Mouse (Mus musculus) testis, adult 2 months (tissue): ENCODE measurements around the gene Olfr1375. TPM values are rescaled to one million over a fixed set of nuclear protein-coding genes. Genes with fewer than 3 reads are reported as not detected.

Source experiments
- H3K27ac ChIP-seq: fragments of 200-500 bp; 2 replicates; pipeline ENCODE4 v1.5.1; 2012; ENCODE audit warnings: low read depth, low read length; ENCODE audit not compliant: control insufficient read depth, insufficient read depth
- H3K27me3 ChIP-seq: fragments of 200-500 bp; 2 replicates; pipeline ENCODE4 v1.6.1; 2012; ENCODE audit warnings: mild to moderate bottlenecking, low read length, moderate library complexity; ENCODE audit not compliant: control insufficient read depth, insufficient read depth
- H3K36me3 ChIP-seq: fragments of 200-500 bp; 2 replicates; pipeline ENCODE4 v1.6.1; 2012; ENCODE audit warnings: mild to moderate bottlenecking, low read length; ENCODE audit not compliant: control insufficient read depth, insufficient read depth
- H3K4me1 ChIP-seq: fragments of 200-500 bp; 2 replicates; pipeline ENCODE4 v1.6.1; 2012; ENCODE audit warnings: low read length; ENCODE audit not compliant: control insufficient read depth, insufficient read depth
- H3K4me3 ChIP-seq: fragments of 200-500 bp; 2 replicates; pipeline ENCODE4 v1.5.1; 2012; ENCODE audit warnings: low read depth, mild to moderate bottlenecking, low read length, moderate library complexity, mixed read lengths; ENCODE audit not compliant: control insufficient read depth
- CTCF ChIP-seq: fragments of 200-500 bp; IDR thresholded peaks from 2 replicates; pipeline ENCODE4 v1.5.1; 2012; ENCODE audit warnings: low read depth, mild to moderate bottlenecking, inconsistent platforms, low read length, moderate library complexity; ENCODE audit not compliant: control insufficient read depth, insufficient read depth, insufficient replicate concordance
- POLR2A ChIP-seq: fragments of 200-500 bp; IDR thresholded peaks from 2 replicates; pipeline ENCODE4 v1.6.1; 2012; ENCODE audit warnings: low read depth, mild to moderate bottlenecking, inconsistent platforms, low read length, moderate library complexity; ENCODE audit not compliant: control insufficient read depth
- polyA plus RNA-seq: library from polyadenylated mRNA; depleted of rRNA; stranded (reverse); fragments of >200 nt; gene quantifications from 2 replicates; pipeline ENCODE4 v1.2.3, GENCODE M21; 2012; rRNA removed

Gene Olfr1375
- polyA plus RNA-seq, 1 experiment, result not detected

- no peak overlapping the region for H3K4me3 ChIP-seq
- H3K27me3 ChIP-seq, result no peaks in the 10 kb centered on the region
- H3K27ac ChIP-seq, result no peak overlapping the region
- TF ChIP-seq CTCF (no peak), POLR2A (no peak)
- H3K4me1 ChIP-seq, result peaks cover 19% of the 10 kb centered on the region
- no peaks in the 10 kb centered on the region for H3K36me3 ChIP-seq
These were observed 13.1 kb downstream of the Olfr1375 start for GRCm38 (mm10) chr11:51060981-51061380.

DNA sequence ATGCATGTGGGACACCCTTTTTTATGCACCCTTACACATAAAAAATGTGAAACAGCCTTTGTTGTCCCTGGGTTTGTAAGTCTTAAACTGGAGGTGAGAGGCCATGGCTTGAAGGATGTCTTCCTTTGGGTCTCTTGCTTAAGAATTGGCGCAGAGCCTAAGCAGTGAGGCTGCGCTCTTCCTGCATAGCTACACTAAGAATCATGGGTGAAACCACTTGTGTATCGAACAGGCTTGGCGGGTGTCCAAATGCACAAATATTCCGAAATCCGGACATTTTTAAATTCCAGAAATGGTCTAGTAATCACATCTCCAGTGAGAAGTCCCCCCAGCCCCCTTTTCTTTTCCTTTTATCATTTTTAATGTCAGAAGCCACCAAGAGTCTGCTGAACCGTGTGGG is 15.4 kb downstream of the Olfr1375 start:
- Histone ChIP-seq H3K4me1 (peaks cover 16% of the 10 kb centered on the region), H3K27ac (no peak overlapping the region), H3K4me3 (no peak overlapping the region), H3K36me3 (no peaks in the 10 kb centered on the region), H3K27me3 (no peaks in the 10 kb centered on the region)
- TF ChIP-seq CTCF (no peak), POLR2A (no peak)

GRCm38 (mm10) chr11:51063841-51064240 is 15.9 kb downstream of the Olfr1375 start:
- TF ChIP-seq POLR2A (no peak), CTCF (no peak)
- Histone ChIP-seq H3K4me1 (peaks cover 11% of the 10 kb centered on the region), H3K36me3 (no peaks in the 10 kb centered on the region), H3K4me3 (no peak overlapping the region), H3K27ac (no peak overlapping the region), H3K27me3 (no peaks in the 10 kb centered on the region)

DNA sequence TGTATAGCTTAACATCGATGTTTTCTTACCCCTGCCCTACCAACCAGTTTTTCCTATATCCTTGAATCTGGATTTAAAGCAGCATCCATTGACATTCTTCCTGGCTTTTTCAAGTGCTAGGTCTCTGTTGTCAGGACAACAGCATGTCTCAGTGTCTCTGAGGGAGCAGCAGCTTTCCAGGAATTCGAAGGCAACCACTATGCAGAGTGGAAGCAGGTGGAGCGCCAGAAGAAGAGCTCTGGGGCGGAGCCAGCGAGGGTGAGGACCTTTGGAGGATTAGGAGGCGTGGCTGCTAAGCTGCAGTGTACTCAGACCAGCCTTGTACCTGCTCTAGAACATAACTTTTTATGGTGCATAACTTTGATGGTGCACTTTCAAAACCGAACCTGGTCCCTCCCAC is 36.6 kb downstream of the Olfr1375 start:
- H3K27me3 ChIP-seq, result no peaks in the 10 kb centered on the region
- no peak overlapping the region for H3K27ac ChIP-seq
- no peaks in the 10 kb centered on the region for H3K4me1 ChIP-seq
- H3K4me3 ChIP-seq, result no peak overlapping the region
- no peak for TF ChIP-seq POLR2A
- no peak for TF ChIP-seq CTCF
- H3K36me3 ChIP-seq, result no peaks in the 10 kb centered on the region

DNA sequence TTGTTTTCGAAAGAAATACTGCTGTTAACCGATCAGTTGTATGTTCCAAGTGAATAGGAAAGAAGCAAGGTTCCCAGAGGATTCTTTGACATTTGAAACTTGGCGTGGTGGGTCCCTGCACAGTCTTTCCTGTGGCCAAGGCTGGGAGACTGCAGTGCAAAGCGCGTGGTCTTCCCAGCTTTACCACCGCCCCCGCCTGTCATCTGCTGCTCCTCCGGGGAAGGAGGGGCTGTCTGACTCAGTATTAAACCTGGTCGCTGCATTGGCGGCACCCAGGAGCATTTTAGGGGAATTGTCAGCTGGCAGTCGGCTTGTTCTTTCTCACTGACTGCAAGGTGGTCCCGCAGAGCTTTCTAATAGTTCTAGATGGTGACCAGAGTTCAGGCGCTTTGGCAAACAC is 37.4 kb downstream of the Olfr1375 start:
- no peak overlapping the region for H3K27ac ChIP-seq
- TF ChIP-seq CTCF, result no peak
- TF ChIP-seq POLR2A, result no peak
- no peak overlapping the region for H3K4me3 ChIP-seq
- no peaks in the 10 kb centered on the region for H3K36me3 ChIP-seq
- H3K4me1 ChIP-seq, result no peaks in the 10 kb centered on the region
- H3K27me3 ChIP-seq, result no peaks in the 10 kb centered on the region

Other genes with a start within 250 kb of the Olfr1375 start
- 1.5 and 2.1 TPM in 2 replicates for gene Zfp354c, start 220.4 kb upstream of the Olfr1375 start, polyA plus RNA-seq
- gene Zfp879, start 206.6 kb upstream of the Olfr1375 start, polyA plus RNA-seq, result 0.58 and 0.60 TPM in 2 replicates
- gene Grm6, start 197.4 kb upstream of the Olfr1375 start, polyA plus RNA-seq, result 0.79 and 0.91 TPM in 2 replicates
- gene Zfp454, start 160.5 kb upstream of the Olfr1375 start, polyA plus RNA-seq, result 0.13 and 0.36 TPM in 2 replicates
- gene Zfp2, start 131.9 kb upstream of the Olfr1375 start, polyA plus RNA-seq, result 0.32 and 0.37 TPM in 2 replicates
- 1.8 and 1.9 TPM in 2 replicates for gene Zfp354b, start 116.5 kb upstream of the Olfr1375 start, polyA plus RNA-seq
- 76.9 and 80.1 TPM in 2 replicates for gene 4933414I15Rik, start 104.3 kb upstream of the Olfr1375 start, polyA plus RNA-seq
- gene Prop1, start 94.3 kb upstream of the Olfr1375 start, polyA plus RNA-seq, result not detected in 2 replicates
- gene Olfr1378, start 81.6 kb upstream of the Olfr1375 start, polyA plus RNA-seq, result 0.04 and 0.14 TPM in 2 replicates
- gene Olfr1377, start 66.1 kb upstream of the Olfr1375 start, polyA plus RNA-seq, result not detected in 2 replicates
- gene Olfr51, start 44.5 kb upstream of the Olfr1375 start, polyA plus RNA-seq, result not detected in 2 replicates
- gene Olfr54, start 33.9 kb upstream of the Olfr1375 start, polyA plus RNA-seq, result not detected in 2 replicates
- gene Zfp354a, start 11.1 kb downstream of the Olfr1375 start, polyA plus RNA-seq, result 0.54 and 1.2 TPM in 2 replicates
- 1.8 TPM in 2 replicates for gene Gm12569, start 172.4 kb downstream of the Olfr1375 start, polyA plus RNA-seq
- 39.4 and 51.1 TPM in 2 replicates for gene Clk4, start 213.6 kb downstream of the Olfr1375 start, polyA plus RNA-seq
- gene BC049762, start 214.9 kb downstream of the Olfr1375 start, polyA plus RNA-seq, result 279 and 291 TPM in 2 replicates
- gene Col23a1, start 241.8 kb downstream of the Olfr1375 start, polyA plus RNA-seq, result 1.3 and 1.8 TPM in 2 replicates